Mouse (Mus musculus) forebrain, embryonic 10.5 days (tissue): ENCODE measurements at regions not wholly inside any gene's neighbourhood (a gene's known extent, or its start where the extent isn't known, plus 50 kb on each side); places are given as distances from the start of the nearest gene placed in this dataset.
"Not testable (repeated sequence)": the region's sequence is repeated elsewhere in the genome, so short reads cannot be mapped to it uniquely, and the experiment has no call there.

Experiments
- DNase-seq: peaks from one replicate; pipeline ENCODE4 v3.0.0-alpha.2; 2017; ENCODE audit warnings: low spot score; ENCODE audit errors: extremely low spot score
- H3K27ac ChIP-seq: fragments of 300-500 bp; sonication (generic); 2 replicates; pipeline ENCODE4 v1.5.1; 2016; ENCODE audit warnings: mild to moderate bottlenecking
- H3K27me3 ChIP-seq: fragments of 300-500 bp; sonication (generic); 2 replicates; pipeline ENCODE4 v1.6.1; 2016; ENCODE audit warnings: mild to moderate bottlenecking; ENCODE audit not compliant: poor library complexity, severe bottlenecking
- H3K36me3 ChIP-seq: fragments of 300-500 bp; sonication (generic); replicated peaks from 2 replicates; pipeline ENCODE4 v1.6.1; 2016; ENCODE audit warnings: mild to moderate bottlenecking, moderate library complexity
- H3K4me1 ChIP-seq: fragments of 300-500 bp; sonication (generic); 2 replicates; pipeline ENCODE4 v1.6.1; 2016
- H3K4me3 ChIP-seq: fragments of 300-500 bp; sonication (generic); 2 replicates; pipeline ENCODE4 v1.5.1; 2016; ENCODE audit warnings: mild to moderate bottlenecking, moderate library complexity
- H3K9me3 ChIP-seq: fragments of 300-500 bp; sonication (generic); 2 replicates; pipeline ENCODE4 v1.6.1; 2016; ENCODE audit warnings: mild to moderate bottlenecking, moderate library complexity
- WGBS: fragments of 180-500 bp; shearing (Covaris S2); methylation state at CpG from one replicate; pipeline ENCODE4 v1.1.7; 2016; 5-methylcytosine and 5-hydroxymethylcytosine counted together

DNA sequence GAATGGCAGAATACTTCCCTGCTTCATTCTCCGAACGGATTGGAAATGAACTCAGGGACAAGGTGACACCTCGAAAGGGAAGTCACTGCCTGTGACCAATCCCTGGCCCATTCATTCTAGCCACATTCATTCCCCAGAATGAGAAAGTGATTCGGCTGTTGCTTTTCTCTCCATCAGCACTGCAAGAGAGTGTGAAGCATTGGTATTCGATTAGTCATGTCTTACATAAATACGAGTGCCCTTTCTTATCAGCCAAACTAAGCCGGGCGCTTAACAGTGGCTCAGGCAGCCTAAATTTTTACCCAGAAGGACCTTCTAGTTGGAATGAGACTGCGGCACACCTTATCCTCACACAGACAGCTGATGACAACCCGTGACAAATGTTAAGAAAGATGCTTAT is 122.8 kb downstream of the Gm5426 start:
- Histone ChIP-seq H3K4me1 (peaks cover 14% of the 10 kb centered on the region), H3K9me3 (no peaks in the 10 kb centered on the region), H3K4me3 (no peak overlapping the region), H3K36me3 (no peaks in the 10 kb centered on the region), H3K27ac (no peak overlapping the region), H3K27me3 (no peaks in the 10 kb centered on the region)
- 90% methylated on average over 10 of the region's 10 CpGs for WGBS
- no peak for DNase-seq

DNA sequence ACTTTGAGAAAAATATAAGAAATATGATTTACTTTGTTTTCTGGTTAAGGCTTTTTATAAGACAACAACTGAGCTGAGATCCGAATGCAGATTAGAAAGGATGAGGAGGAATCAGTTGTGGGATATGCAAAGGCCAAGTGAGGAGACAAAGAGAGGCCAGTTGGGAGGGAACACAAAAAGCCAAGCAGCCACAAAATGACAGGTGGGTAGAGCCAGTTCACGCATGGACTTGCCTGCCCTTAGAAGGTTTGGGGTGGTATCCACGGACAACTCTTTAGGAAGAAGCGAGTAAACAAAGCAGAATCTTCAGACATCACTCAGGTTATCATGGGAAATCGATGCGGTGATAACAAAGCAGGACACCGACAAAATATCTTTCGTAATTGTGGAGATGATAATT is 123.2 kb downstream of the Gm5426 start:
- Histone ChIP-seq H3K36me3 (no peaks in the 10 kb centered on the region), H3K27me3 (no peaks in the 10 kb centered on the region), H3K9me3 (no peaks in the 10 kb centered on the region), H3K27ac (no peak overlapping the region), H3K4me3 (no peak overlapping the region), H3K4me1 (peaks cover 18% of the 10 kb centered on the region)
- no peak for DNase-seq
- WGBS, result 92% methylated on average over 8 of the region's 8 CpGs

DNA sequence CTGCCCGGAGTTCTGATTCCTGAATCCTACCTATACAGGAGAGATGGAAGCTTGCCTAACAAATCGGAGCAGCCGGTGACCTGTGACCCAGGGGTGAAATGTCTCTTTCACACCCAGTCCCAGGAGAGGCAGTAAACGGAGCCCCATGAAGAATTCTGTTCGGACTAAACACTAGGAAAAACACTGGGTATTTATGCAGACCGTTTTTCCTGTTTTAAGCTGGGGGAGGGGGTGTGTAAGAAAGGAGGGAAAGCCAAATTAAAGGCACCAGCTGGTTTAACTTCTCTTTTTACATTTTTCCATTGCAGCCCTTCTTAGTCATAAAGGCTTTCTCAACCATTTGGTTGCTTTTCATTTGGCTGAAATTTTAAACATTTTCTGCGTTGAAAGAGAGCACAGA is 127.1 kb downstream of the Gm5426 start:
- Histone ChIP-seq H3K36me3 (no peaks in the 10 kb centered on the region), H3K4me3 (no peak overlapping the region), H3K27ac (0 out of 2 replicates have a peak overlapping the region, but pooled peaks have one; percentile 35), H3K9me3 (no peaks in the 10 kb centered on the region), H3K4me1 (peaks cover 33% of the 10 kb centered on the region), H3K27me3 (no peaks in the 10 kb centered on the region)
- DNase-seq, result no peak
- WGBS, result 32% methylated on average over 7 of the region's 7 CpGs

DNA sequence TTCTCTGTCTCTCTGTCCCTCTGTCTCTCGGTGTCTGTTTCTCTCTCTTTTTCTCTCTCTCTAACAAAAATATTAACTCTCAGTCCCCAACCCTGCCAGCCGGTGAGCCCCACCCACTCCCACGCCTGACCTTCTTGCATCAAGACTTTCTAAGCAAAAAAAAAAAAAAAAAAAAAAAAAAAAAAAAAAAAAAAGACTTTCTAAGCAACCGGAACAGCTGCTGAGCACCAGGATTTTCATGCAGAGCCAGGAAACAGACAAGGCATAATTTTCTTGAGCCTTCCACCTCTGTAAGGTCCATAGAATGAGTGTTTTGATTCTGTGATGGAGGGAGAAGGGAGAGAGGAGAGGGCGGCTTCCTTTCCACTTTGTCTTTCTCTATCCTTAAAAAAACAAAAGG is 128.0 kb downstream of the Gm5426 start:
- H3K36me3 ChIP-seq, result no peaks in the 10 kb centered on the region
- no peak overlapping the region for H3K4me3 ChIP-seq
- peak overlapping the region; percentile 53; the same call in 1 of the 2 replicates for H3K27ac ChIP-seq
- H3K27me3 ChIP-seq, result no peaks in the 10 kb centered on the region
- 59% methylated on average over 5 of the region's 5 CpGs for WGBS
- no peaks in the 10 kb centered on the region for H3K9me3 ChIP-seq
- peaks cover 33% of the 10 kb centered on the region for H3K4me1 ChIP-seq
- DNase-seq, result no peak

DNA sequence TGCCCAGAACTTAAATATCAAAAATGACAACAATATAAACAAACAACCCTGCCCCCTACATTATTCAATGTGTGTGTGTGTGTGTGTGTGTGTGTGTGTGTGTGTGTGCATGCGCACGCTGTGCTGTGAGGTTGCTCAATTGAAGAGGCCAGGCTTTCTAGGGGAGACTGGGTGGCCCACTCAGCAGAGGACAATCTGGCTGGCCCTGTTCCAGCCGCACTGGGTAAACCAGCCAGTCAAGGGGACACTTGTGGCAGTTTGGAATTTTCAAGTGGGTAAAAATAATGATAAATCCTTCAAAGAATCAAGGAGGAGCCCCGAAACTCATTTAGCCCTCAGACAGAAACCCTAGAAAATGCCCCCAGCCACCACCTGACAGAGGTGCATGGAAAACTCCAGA is 128.5 kb downstream of the Gm5426 start:
- Histone ChIP-seq H3K36me3 (no peaks in the 10 kb centered on the region), H3K27me3 (no peaks in the 10 kb centered on the region), H3K9me3 (no peaks in the 10 kb centered on the region), H3K4me1 (peaks cover 33% of the 10 kb centered on the region), H3K27ac (peak overlapping the region; percentile 53; the same call in 1 of the 2 replicates), H3K4me3 (no peak overlapping the region)
- 74% methylated on average over 4 of the region's 4 CpGs for WGBS
- DNase-seq, result no peak

DNA sequence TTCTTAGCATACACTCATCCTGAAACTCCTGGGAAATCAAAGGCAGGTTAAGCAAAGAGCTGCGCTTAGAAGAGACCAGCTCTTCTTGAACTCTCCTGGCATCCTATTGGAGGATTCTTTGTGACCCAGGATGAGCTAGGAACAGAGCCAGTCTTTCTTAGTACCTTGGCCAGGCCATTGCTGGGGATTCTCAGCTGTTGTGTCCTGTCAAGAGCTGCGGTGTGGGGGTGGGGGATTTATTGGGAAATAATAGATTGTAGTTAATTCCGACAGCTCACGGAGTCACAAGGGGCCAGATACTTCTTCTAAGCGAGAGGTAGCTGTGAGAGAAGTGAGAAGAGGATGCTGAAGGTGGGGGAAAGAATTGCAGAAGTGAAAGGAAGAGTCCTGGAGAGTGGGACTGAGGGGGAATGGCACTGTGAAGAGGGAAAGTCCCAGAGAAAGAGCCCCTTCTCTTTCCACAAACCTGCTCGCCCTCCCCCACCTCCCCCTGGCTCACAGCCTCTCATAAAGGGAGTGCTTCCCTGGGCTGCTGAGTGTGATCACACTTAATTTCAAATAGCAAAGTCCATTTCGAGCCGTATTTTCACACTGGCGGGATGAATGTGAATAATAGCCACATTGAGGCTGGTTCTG is 129.8 kb downstream of the Gm5426 start:
- H3K9me3 ChIP-seq, result no peaks in the 10 kb centered on the region
- DNase-seq, result no peak
- no peak overlapping the region for H3K4me3 ChIP-seq
- H3K4me1 ChIP-seq, result peaks cover 33% of the 10 kb centered on the region
- 82% methylated on average over 9 of the region's 9 CpGs for WGBS
- no peaks in the 10 kb centered on the region for H3K27me3 ChIP-seq
- peak overlapping the region; percentile 20; the same call in 1 of the 2 replicates for H3K27ac ChIP-seq
- no peaks in the 10 kb centered on the region for H3K36me3 ChIP-seq

DNA sequence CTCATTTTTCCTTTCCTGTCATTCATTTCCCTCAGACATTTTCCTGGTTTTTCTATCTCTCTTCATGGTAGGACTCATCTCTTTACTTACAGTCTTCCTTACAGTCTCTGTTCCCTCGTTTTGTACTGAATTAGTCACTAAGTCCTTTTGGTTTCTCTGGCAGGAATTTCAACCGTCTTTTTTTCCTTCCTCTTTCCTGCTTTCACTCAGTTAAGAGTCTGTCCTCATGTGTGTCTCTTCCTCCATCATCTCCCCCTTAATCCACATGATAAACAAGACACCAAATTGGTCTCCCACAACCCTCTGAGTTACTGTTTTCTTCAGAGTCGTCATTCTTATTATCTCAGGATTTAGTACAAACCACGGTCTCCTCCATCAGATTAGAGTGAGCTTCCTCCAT is 131.2 kb downstream of the Gm5426 start:
- no peaks in the 10 kb centered on the region for H3K27me3 ChIP-seq
- H3K4me1 ChIP-seq, result peaks cover 33% of the 10 kb centered on the region
- no peak overlapping the region for H3K27ac ChIP-seq
- DNase-seq, result no peak
- H3K4me3 ChIP-seq, result no peak overlapping the region
- H3K9me3 ChIP-seq, result no peaks in the 10 kb centered on the region
- H3K36me3 ChIP-seq, result no peaks in the 10 kb centered on the region
- WGBS, result 82% methylated on average over 4 of the region's 4 CpGs

DNA sequence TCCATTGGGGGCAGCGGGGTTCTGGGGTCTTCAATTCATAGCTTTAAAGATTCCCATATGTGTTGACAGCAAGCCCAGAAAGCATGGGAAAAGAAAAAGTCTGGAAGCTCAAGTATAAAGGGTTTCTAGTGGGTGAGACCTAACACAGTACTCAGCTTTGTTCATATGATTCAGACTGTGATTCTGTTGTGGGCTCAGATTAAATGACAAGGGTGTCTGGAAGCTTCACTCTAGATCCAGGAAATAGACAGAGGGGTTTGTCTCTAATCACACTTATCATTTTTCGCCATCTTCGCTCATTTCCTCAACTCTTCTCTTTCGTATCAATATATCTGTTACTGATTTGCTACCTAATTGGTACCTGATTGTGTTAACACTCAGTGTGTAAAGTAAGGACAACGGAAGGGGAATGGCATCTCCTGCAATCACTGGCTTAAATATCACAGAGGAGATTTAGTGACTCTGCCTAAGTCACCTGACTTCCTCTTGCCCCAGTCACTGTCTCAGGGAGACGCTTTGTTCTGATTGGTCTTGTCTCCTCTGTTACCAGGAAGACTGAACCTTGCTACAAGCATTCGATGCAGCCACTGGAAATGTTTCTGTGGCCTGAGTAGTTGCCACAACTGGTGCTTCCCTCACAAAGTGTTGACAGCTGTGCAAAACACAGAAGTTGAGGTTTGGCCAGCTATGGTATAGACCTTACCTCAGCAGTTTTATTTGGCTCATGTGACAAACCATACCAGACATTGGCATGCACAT is 137.4 kb downstream of the Gm5426 start:
- no peak for DNase-seq
- Histone ChIP-seq H3K27me3 (no peaks in the 10 kb centered on the region), H3K4me3 (no peak overlapping the region), H3K4me1 (no peaks in the 10 kb centered on the region), H3K27ac (no peak overlapping the region), H3K36me3 (no peaks in the 10 kb centered on the region), H3K9me3 (no peaks in the 10 kb centered on the region)
- WGBS, result 87% methylated on average over 7 of the region's 7 CpGs

DNA sequence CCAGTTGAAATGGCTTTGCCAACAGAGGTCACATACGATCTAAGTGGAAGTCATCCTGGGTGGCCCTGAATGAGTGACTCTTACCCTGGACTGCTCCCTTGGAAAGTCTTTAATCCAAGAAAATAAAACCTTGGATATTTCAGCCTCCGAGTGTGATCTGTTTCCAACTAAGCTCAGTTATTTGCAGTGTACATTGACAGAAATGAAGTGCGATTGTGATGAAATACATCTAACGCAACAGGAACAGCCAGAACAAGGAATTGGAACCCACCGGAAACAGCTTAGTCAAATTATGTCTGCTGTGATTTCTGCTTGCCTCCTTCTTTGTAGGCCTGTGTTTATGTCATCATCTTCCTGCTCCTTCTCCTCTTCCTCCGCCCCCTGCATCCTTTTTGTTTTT is 143.7 kb downstream of the Gm5426 start:
- no peaks in the 10 kb centered on the region for H3K36me3 ChIP-seq
- H3K4me3 ChIP-seq, result no peak overlapping the region
- DNase-seq, result no peak
- H3K4me1 ChIP-seq, result no peaks in the 10 kb centered on the region
- no peak overlapping the region for H3K27ac ChIP-seq
- no peaks in the 10 kb centered on the region for H3K27me3 ChIP-seq
- H3K9me3 ChIP-seq, result no peaks in the 10 kb centered on the region
- 88% methylated on average over 6 of the region's 6 CpGs for WGBS

DNA sequence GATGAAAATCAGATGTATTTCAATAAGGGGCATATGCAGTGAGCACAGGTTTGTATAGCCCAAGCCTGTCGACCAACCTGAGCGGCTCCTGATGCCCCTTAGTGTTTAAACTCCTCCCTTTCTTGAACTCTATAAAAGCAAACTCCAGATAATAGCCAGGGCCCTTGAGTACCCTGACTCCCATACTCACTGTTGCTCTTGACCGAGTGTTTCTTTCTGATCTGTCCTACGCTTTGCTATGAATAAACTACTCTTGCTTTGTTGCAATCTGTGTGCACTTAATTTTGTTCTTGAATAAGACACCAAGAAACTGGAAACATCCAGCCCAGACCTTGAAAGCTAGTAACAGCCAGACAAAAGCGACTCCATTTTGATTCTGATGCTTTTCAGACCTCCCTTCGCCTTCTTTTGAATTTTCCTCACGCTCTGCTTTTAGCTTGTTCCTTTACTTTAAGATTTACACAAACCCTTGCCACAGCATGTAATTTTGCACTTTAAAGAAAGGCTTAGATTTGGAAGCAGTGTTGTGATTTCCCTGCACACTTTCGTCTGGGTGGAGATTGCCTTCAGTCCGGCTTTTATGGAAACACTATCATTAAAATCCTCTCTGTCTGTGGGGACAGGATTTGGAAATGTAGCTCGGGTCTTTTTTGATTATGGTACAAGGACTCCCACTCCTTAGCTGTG is 149.1 kb downstream of the Gm5426 start:
- no peaks in the 10 kb centered on the region for H3K36me3 ChIP-seq
- no peak overlapping the region for H3K27ac ChIP-seq
- no peak for DNase-seq
- 83% methylated on average over 10 of the region's 10 CpGs for WGBS
- H3K4me1 ChIP-seq, result no peaks in the 10 kb centered on the region
- no peaks in the 10 kb centered on the region for H3K9me3 ChIP-seq
- H3K4me3 ChIP-seq, result no peak overlapping the region
- H3K27me3 ChIP-seq, result no peaks in the 10 kb centered on the region

DNA sequence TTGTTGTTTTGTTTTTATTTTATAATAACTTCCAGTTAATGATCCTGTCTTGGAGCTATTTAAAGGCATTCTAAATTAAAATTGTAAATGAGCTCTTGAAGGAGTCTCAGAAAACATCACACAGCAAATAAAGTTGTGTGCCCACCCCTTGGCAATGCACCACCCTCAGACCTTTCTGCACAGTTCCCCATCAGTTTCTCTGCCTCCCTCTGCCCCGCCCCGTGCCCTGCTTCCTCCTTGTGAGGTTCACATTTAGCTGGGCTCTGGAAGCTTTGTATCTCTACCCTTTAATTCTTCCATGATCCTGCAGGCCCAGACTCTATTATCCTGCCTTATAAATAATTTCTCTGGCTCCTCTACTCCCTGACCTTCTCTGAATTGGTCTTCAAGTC is 149.7 kb downstream of the Gm5426 start:
- WGBS, result 80% methylated on average over 2 of the region's 2 CpGs
- no peak for DNase-seq
- Histone ChIP-seq H3K9me3 (no peaks in the 10 kb centered on the region), H3K27me3 (no peaks in the 10 kb centered on the region), H3K4me3 (no peak overlapping the region), H3K27ac (no peak overlapping the region), H3K4me1 (no peaks in the 10 kb centered on the region), H3K36me3 (no peaks in the 10 kb centered on the region)

DNA sequence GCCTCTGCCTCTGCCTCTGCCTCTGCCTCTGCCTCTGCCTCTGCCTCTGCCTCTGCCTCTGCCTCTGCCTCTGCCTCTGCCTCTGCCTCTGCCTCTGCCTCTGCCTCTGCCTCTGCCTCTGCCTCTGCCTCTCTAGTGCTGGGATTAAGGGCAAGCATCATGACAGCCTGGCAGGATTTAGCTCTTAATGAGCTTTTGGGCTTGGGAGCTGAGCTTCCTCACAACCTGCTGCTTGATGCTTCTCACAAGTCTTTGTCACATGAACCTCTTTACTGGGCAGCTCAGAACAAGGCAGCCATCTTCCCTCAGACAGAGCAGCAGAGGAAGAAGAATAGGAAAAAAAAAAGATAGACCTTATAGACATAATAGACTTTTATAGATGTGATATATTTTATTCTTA is 152.6 kb downstream of the Gm5426 start:
- H3K36me3 ChIP-seq, H3K4me1 ChIP-seq, DNase-seq, H3K4me3 ChIP-seq, H3K9me3 ChIP-seq, H3K27me3 ChIP-seq, H3K27ac ChIP-seq: not testable (repeated sequence)

DNA sequence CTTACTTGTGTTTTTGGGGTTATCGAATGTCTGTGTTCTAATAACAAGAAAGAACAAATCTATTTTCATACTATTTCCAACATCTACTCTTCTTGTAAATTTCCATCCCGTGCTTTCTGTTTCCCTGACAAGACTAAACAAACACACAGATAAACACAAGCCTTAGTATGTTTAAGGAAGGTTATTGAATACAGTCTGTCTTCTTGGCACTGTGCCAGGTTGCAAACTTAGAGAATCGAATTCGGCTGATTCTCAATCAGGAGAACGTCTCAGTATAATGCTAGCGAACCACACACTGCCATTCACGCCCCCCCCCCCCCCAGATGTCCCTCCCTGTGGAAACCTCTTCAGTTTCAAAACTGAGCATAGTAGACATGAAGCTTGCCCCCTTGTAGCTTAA is 157.2 kb downstream of the Gm5426 start:
- Histone ChIP-seq H3K4me3 (no peak overlapping the region), H3K27ac (no peak overlapping the region), H3K4me1 (no peaks in the 10 kb centered on the region), H3K9me3 (no peaks in the 10 kb centered on the region), H3K36me3 (no peaks in the 10 kb centered on the region), H3K27me3 (no peaks in the 10 kb centered on the region)
- WGBS, result 87% methylated on average over 7 of the region's 7 CpGs
- no peak for DNase-seq
